ENCODE assay signal across 24 mouse cellular contexts in genomic region chr17:30328924-30329323, GRCm38 (mm10).
"Had no signal": no experiment of that assay in that cellular context is flagged by ENCODE, and none has a peak within 500 bp of the region (broad histone marks: within the 10 kb centered on the region; RNA-seq: fewer than 3 reads in every experiment).

No protein-coding gene starts in this region.

- H3K27me3 ChIP-seq: heart, embryonic 13.5 days; heart, embryonic 15.5 days; hindbrain, embryonic 12.5 days; hindbrain, embryonic 15.5 days; kidney, embryonic 15.5 days; limb, embryonic 12.5 days; liver, embryonic 13.5 days; liver, embryonic 15.5 days had no signal

- DNase-seq: gastrocnemius, postnatal 14 days; gastrocnemius, postnatal 36 days; heart, adult 18-20 months; heart, postnatal 14 days; heart, postnatal 36 days; kidney, postnatal 10 days; kidney, postnatal 25 days; kidney, postnatal 4 days; liver; liver, embryonic 13.5 days; liver, postnatal 0 days had no signal

- H3K4me2 ChIP-seq: heart, embryonic 11.5 days; heart, embryonic 13.5 days; heart, embryonic 15.5 days; hindbrain, embryonic 12.5 days; hindbrain, embryonic 15.5 days; kidney, embryonic 15.5 days; limb, embryonic 12.5 days; liver, embryonic 11.5 days; liver, embryonic 13.5 days; liver, embryonic 15.5 days had no signal

- ATAC-seq: hindbrain, postnatal 0 days; intestine, embryonic 16.5 days; liver, postnatal 0 days had no signal

- H3K4me3 ChIP-seq: heart, embryonic 13.5 days; heart, embryonic 15.5 days; hindbrain, embryonic 12.5 days; hindbrain, embryonic 15.5 days; kidney, embryonic 15.5 days; left cerebral cortex, adult 2 months; limb, embryonic 10.5 days; limb, embryonic 12.5 days; liver, embryonic 13.5 days; liver, embryonic 15.5 days had no signal

- H3K36me3 ChIP-seq: heart, embryonic 13.5 days; heart, embryonic 15.5 days; hindbrain, embryonic 12.5 days; hindbrain, embryonic 15.5 days; kidney, embryonic 15.5 days; limb, embryonic 10.5 days; limb, embryonic 12.5 days; liver, embryonic 13.5 days; liver, embryonic 15.5 days had no signal

- H3K9ac ChIP-seq: heart, embryonic 13.5 days; heart, embryonic 15.5 days; hindbrain, embryonic 12.5 days; hindbrain, embryonic 15.5 days; kidney, embryonic 15.5 days; limb, embryonic 12.5 days; liver, embryonic 13.5 days; liver, embryonic 15.5 days; liver, postnatal 0 days had no signal

- H3K4me1 ChIP-seq: heart, embryonic 15.5 days; kidney, embryonic 15.5 days; limb, embryonic 12.5 days; liver, embryonic 15.5 days had no signal

- H3K27ac ChIP-seq: heart, embryonic 13.5 days; heart, embryonic 15.5 days; hindbrain, embryonic 12.5 days; hindbrain, embryonic 15.5 days; hindbrain, postnatal 0 days; kidney, embryonic 15.5 days; left cerebral cortex, adult 2 months; limb, embryonic 10.5 days; limb, embryonic 12.5 days; liver, embryonic 13.5 days; liver, embryonic 15.5 days had no signal

- H3K9me3 ChIP-seq: heart, embryonic 13.5 days; heart, embryonic 15.5 days; hindbrain, embryonic 12.5 days; hindbrain, embryonic 15.5 days; kidney, embryonic 15.5 days; limb, embryonic 10.5 days; limb, embryonic 12.5 days; liver, embryonic 13.5 days; liver, embryonic 15.5 days had no signal
